Mouse (Mus musculus) CD4-positive, CD25-positive, alpha-beta regulatory T cell, adult 2 months (primary cell): ENCODE measurements around the gene Serpina5.

Source experiments
- DNase-seq: peaks from one replicate; pipeline ENCODE4 v3.0.0-alpha.2; 2012; ENCODE audit warnings: low read depth, low spot score

The Serpina5 gene

DNA sequence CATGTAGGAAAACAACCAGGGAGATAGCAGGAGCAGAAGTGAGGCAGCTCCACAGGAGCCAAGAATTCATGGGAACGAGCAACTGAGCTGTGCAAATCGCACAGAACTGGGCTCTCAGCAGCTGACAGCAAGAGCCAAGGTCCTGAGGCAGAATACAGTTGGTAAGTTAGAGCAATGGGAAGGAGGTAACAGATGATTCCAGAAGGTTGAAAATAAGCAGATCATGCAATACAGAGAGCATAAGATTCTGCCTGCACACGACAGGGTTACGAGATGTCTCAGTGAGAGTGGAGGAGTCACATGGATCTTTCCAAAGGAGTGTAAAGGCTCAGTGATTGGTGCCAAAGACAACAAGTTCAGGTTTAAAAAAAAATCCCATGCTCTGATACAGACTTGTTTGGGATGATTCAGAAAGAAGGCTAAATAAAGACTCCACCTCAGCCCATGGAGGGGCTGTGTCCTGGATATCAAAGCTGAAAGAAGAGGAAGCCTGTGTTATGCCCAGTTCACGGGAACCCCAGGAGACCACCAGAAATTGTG lies 24.2 kb downstream of the Serpina5 start:
- no peak for DNase-seq

DNA sequence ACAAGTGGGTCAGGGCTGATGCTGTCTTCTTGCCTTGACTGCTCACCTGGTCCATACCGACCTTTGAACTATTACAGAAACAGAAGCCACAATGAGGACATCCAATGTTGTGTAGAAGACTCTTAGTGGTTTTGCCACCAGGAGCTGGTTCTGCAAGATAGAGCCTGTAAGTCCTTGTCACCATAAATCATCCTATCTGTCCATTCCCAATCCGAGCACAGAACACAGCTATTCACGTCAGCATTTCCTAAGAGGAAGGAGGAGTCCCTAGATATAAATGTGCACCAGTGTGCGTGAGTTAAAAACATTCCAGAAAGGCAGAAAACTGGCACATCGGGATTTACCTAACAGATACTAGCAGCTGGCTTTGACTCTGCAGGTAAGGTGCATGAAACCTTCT lies 26.8 kb downstream of the Serpina5 start, which contains the start of gene Serpina3b:
Gene Serpina3b (plus strand): TSS at position 301 of the 400 bp plus-strand sequence.
- DNase-seq: no peak

DNA sequence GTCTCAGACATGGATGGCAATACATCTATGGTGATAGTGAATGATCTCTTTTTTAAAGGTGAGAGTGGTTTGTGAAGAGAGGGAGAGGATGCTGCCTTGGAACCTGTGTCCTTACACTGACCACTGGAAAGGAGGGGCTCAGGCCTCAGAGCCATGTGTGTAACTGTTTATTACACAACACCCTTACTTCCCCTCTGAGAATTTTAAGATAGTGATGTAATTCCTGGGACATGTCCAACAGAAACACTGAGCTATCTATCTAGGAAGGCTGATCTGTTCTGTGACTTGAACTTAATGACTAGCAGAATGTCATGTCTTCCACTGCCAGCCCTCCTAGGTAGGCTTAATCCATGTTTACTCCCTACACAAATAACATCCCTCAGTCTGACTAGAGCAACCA lies 30.1 kb downstream of the Serpina5 start:
- no peak for DNase-seq

DNA sequence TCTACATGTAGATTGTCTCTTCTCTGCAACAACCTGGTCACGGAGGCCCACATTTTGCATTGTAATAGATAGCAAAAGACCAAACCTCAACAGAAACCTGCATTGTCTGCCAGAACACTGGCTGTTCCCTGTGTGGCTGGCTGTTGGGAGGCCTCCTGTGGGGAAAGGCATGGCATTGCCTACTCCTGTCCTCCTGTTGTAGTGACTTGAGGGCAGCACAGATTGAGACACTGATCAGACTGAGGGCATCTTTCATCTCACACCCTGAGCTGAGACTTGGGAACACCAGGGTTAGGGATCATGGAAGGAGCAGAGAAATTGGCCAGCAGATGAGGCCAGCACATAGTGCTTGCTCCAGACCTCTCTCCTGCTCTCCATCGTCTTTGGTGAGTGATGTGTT lies 37.3 kb downstream of the Serpina5 start:
- DNase-seq: no peak

DNA sequence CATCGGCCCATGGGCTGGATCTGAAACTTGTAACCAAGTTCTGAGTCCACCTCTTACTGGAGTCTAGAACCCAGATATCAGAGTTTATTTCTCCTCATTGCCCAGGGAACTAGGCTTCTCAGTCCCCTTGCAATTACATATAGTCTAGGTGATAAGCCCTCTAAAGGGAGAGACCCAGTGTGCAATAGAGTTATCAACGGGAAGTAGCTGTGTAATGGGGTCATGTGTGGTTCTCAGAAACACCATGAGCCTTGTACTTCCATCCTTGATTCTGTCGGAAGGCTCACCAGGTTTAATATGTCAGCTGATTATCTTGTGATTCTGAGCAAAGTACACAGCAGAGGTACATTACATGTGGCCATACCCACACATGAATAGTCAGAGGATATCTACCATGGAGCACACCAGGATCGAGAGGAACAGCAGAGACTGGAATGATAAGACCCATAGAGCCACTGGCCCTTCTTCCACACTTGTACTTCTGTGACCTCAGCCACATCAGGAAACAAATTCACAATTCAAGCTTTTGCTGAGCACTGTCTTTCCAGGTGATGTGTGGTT lies 39.7 kb downstream of the Serpina5 start:
- DNase-seq: no peak

DNA sequence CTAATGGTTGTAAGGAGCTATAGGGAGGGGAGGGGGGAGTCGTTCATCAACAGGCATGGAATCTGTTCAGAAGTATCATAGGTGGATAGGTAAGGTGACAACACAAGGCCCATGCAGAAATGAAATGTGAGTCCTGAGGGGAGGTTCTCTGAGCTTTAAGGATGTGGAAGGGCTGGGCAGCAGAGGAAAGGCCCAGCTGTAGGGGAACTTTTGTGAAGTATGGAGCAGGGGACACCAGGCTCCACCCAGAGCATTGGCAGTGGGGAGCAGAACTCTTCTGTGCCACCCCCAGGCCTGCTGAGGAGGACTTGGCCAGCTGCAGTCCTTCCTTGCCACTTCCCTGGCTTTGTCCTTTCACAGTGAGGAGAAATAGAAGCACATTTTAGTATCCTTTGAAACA lies 40.6 kb downstream of the Serpina5 start:
- no peak for DNase-seq

DNA sequence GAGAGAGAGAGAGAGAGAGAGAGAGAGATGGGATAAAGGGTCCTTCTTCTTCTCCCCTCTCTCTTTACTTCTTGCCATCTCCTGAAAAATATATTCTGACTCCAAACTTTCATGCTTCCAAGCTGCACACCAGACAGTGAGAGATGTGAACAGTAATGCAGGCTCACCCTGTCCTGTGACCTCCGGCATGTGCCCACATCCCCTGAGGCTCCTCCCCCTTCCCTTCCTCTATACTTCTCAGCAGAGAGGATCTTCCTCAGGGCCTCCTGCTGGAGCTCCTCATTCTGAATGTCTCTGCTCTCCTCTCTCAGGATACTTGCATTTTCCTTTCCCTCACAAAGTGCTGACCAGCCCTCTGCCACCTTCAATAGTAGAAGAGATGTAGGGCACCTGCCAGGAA lies 41.5 kb downstream of the Serpina5 start:
- DNase-seq: no peak

DNA sequence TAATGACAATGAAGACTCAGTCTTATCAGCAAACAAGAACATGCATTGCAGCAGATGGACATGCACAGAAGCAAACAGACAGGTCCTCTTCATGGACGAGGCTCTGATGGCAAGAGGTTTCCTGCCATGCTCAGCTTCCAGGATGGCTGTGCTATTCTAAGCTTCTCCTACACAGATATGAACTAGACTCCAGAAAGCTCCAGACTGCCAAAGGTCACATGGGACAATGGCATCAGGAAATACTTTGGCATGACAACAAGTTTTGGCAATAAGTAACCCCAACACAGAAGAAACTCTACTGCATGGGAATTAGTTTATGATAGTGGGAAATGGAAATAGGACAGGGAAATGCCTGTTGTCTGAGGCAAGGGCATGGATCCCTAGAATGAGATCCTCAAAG lies 42.4 kb downstream of the Serpina5 start:
- DNase-seq: no peak

DNA sequence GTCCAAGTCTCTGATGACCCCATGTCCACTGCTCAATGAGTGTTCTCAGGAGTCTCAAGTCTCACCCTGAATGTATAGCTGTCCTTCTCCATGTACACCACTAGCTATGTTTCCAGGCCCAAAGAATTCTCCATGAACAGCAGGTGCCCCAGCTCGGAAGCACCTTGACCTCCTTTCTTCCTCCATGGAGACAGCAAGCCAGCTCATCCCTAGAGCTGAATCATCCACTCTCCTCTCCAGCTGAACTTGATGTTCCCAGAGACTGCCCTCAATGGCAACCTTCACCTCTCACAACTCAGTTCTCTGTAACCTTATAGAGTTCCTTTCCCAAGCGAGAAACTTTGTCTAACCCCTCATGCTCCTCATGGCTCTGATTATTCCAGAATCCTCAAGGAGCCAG lies 44.7 kb downstream of the Serpina5 start:
- DNase-seq: no peak

DNA sequence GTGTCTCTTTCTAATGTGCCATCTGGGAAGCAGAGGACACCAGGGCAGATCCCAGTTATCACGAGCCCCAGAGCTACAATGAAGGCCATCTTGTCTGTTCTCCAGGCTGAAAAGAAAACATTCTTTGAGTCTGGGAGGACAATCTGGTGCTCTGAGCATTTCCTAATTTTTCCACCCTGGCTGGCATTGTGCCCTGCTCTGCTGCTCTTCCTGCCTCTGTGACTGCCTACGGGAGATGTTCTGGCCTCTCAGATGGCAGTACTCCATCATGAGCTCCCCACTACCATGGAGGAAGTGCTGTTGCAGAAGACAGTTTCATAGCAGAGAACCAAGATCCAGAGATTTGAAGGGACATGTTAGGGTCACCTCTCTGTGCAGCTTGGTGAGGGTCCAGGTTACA lies 51.1 kb downstream of the Serpina5 start:
- no peak for DNase-seq

DNA sequence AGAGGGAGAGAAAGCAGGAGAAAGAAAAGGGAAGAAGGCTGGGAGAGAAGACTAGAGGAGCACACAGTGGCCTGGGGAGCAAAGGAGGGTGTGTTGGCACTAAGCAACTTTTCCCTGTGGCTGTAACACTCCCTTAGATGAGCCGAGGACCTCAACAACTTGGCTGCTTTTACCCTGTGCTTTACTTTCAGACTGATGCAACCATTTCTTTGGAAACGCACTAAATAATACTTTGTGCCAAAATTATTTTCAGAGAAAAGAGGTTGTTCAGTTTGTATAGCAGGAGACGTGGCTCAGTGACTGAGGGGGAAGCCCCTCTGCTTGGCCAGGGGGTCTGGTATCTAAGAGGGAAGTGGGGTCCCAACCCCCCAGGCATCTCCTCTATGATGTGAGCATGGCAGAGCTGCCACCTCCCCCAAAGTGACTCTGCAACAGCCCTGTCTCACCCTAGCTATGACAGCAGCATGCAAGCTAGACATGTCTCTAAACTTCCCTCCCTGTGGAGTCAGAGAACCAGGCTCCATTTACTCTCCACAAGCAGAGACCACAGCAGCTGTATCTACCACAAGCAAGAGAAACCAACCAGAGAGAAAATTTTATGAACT lies 52.2 kb downstream of the Serpina5 start:
- no peak for DNase-seq

DNA sequence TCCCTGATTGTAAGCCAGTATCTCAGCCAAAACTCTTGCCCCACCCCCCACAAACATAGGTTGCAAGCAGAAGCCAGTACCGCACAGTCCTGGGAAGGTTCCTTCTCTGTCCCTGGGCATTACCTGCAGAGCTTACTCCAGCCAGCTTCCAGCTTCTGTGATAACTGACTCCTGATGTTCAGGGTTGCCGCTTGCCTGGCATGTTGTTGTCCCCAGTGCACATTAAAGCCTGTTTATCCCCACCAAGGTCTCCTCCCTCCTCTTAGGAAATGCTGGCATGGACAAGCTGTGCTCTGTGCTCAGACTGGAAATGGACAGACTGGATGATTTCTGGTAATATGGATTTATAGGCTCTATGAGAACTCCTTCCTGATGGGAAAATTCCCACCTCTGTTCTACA lies 52.7 kb downstream of the Serpina5 start, which contains the start of gene Serpina3c:
Gene Serpina3c (minus strand): TSS at position 215 of the 400 bp plus-strand sequence.
- no peak for DNase-seq
